Mouse (Mus musculus): Measurements from ENCODE around the gene Stk35.

- no peak for TF ChIP-seq CTCF (IDR thresholded peaks at IDR 0.05; ENCODE audit: insufficient read depth, low read length)
- no peak for TF ChIP-seq POLR2A (IDR thresholded peaks at IDR 0.05; ENCODE audit: borderline replicate concordance, extremely low read depth, low read depth, low read length)
Measured at GRCm38 (mm10) chr2:129797709-129798108, 2.6 kb upstream of the Stk35 start.

All from lung, adult 2 months (tissue).